Mouse (Mus musculus): ENCODE data around the gene M6pr.
"Not testable (repeated sequence)": the region's sequence is repeated elsewhere in the genome, so short reads cannot be mapped to it uniquely, and the experiment has no call there.

Gene M6pr

GRCm38 (mm10) chr6:122341038-122341810 is 32.7 kb downstream of the M6pr start:
- no peak for DNase-seq (ENCODE audit: low spot score in 2 of 2)

GRCm38 (mm10) chr6:122342125-122342524 is 33.6 kb downstream of the M6pr start:
- no peak for DNase-seq (ENCODE audit: low spot score in 2 of 2)

- DNase-seq (ENCODE audit: low spot score in 2 of 2), result no peak
Measured at GRCm38 (mm10) chr6:122343719-122344118, 35.2 kb downstream of the M6pr start.

- no peak for DNase-seq (ENCODE audit: low spot score in 2 of 2)
Measured at GRCm38 (mm10) chr6:122344386-122345116, 36.0 kb downstream of the M6pr start.

GRCm38 (mm10) chr6:122345731-122346130 is 37.2 kb downstream of the M6pr start:
- no peak for DNase-seq (ENCODE audit: low spot score in 2 of 2)

- no peak for DNase-seq (ENCODE audit: low spot score in 2 of 2)
Measured at GRCm38 (mm10) chr6:122346399-122346798, 37.9 kb downstream of the M6pr start.

- DNase-seq (ENCODE audit: low spot score in 2 of 2), result not testable (repeated sequence)
Measured at GRCm38 (mm10) chr6:122347326-122347725, 38.8 kb downstream of the M6pr start.

- no peak for DNase-seq (ENCODE audit: low spot score in 2 of 2)
Measured at GRCm38 (mm10) chr6:122355909-122356308, 47.4 kb downstream of the M6pr start.

- no peak for DNase-seq (ENCODE audit: low spot score in 2 of 2)
Measured at GRCm38 (mm10) chr6:122357089-122357488, 48.6 kb downstream of the M6pr start.

GRCm38 (mm10) chr6:122365706-122366105 is 57.2 kb downstream of the M6pr start:
- no peak for DNase-seq (ENCODE audit: low spot score in 2 of 2)

GRCm38 (mm10) chr6:122366287-122366686 is 57.8 kb downstream of the M6pr start:
- no peak for DNase-seq (ENCODE audit: low spot score in 2 of 2)

- DNase-seq (ENCODE audit: low spot score in 2 of 2), result no peak
Measured at GRCm38 (mm10) chr6:122366976-122367375, 58.5 kb downstream of the M6pr start.

All from spleen, postnatal 4 days (tissue).